Mouse (Mus musculus) layer of hippocampus, postnatal 25 days (tissue): ENCODE data around the gene Rab3il1. TPM values are rescaled to one million over a fixed set of nuclear protein-coding genes. Genes with fewer than 3 reads are reported as not detected.

Experiments
- DNase-seq, 2 experiments: peaks; one replicate each; pipeline ENCODE4 v3.0.0; 2022; ENCODE audit warnings: mixed read lengths in 2 of 2, low spot score in 1 of 2; ENCODE audit errors: extremely low spot score in 1 of 2
- total RNA-seq, 2 experiments: library from RNA; stranded (reverse); gene quantifications; 2 replicates each; pipeline ENCODE4 v1.2.3; 2021

The Rab3il1 gene
- total RNA-seq, 2 experiments from 2014 or later, result 9.3 TPM

DNA sequence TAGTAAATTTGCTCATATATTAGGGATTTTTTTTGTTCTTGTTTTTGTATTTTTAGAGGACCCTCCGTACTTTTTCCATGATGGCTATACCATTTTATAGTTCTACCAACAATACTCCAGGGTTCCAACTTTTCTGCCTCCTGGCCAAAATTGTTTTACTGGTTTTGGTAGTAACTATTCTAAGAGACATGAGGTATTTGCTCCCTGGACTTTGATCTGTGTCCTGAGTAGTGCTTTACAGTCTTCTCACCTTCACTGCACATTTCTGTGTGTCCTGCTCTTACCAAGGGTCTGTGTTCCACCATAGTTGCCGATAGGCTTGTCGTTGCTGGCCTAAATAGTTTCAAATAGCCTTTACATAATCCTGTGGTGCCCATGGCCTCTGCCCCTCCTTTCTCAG, 36.9 kb downstream of the Rab3il1 start:
- DNase-seq, result no peak

DNA sequence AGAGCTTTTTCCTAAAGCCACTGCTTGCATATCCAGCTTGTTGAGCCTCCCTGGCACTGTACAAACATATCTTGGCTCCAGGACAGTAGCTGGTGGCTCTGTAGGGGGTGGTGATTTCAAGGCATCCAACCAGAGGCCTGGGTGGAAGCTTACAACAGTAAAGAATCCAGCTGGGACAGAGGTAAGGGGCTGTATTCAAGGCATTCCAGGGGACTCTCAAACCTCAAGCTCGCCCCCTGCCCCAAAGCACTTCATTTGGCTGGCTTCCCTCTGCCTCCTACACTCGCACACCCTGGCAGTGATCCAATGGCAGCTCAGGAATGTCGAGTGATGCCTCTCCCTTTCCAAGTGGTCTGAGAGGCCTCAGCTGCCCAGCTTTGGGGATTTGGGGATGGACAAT, 37.4 kb downstream of the Rab3il1 start:
- no peak for DNase-seq

DNA sequence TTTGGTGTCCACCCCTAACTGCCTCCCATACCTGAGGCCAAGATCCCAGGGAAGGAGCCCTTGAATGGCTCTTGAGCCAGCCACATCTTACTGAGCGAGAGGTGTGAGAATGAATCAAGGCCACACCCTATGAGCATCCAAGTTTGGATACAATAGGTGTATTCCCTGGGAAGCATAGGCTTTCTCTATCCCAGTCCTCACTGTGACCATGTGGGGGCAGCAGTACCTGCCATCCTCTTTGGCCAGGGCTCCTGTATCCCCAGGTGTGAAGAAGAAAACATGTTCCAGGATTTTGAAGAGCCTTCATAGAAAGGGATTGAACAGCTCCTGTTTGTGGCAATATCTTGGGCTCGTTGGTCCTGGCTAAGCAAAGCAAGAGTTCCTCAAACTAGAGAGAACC, 38.1 kb downstream of the Rab3il1 start:
- no peak for DNase-seq

DNA sequence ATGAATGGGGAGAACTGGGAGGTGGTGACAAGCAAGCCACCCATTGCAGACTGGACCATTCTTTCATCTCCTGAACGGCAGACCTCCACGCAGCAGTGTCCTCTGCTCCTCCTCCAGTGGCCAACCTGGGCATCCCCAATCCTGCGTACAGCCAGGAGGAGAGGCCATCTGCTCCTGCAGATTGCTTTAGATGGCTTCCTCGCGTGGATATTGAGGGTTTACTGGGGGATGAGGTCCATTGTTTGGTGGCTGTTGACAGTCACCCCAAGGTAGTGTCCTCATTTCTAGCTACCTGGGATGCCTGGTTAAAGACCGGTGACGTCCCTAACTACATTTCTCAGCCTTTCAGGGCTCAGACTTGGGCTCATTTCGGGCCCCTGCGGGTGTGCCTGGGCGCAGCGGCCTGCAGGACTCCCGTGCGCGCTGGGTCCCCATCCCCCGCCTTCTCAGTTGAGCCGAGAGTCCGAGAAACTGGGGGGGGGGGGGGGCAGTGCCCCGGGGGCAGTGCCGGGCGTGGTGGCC, 39.5 kb downstream of the Rab3il1 start:
- DNase-seq, result no peak

DNA sequence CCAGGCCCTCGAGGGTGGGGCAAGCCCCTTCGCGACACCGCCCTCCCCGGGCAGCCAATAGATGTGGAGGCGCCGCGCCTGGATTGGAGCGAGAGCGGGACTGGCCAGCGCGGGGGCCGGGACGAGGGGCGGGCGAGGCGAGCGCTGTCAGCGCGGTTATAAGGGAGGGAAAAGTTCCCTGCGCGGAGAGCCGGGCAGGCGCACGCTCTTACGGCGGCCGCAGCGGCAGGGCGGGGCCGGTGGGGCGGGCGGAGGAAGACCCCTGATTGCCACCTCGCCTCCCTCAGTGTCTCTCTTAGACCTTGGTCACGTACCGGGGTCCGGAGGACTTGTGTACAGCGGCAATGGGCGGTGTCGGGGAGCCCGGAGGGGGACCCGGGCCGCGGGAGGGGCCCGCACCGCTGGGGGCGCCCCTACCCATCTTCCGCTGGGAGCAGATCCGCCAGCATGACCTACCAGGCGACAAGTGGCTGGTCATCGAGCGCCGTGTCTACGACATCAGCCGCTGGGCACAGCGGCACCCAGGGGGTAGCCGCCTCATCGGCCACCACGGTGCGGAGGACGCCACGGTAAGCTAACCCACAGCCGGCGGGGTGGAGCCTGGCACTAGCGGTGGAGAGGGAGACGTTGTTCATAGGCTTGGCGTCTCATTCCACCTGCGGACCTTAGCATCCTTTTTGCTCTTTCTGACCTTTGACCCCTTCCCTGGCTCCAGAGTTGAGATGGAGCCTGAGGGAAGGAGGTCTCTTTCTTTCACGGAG, 40.1 kb downstream of the Rab3il1 start, which contains the start of gene Fads3:
Fads3 (plus strand) TSS at position 182 of the 761 bp plus-strand sequence.
- peak; percentile 57 to 67 for DNase-seq

DNA sequence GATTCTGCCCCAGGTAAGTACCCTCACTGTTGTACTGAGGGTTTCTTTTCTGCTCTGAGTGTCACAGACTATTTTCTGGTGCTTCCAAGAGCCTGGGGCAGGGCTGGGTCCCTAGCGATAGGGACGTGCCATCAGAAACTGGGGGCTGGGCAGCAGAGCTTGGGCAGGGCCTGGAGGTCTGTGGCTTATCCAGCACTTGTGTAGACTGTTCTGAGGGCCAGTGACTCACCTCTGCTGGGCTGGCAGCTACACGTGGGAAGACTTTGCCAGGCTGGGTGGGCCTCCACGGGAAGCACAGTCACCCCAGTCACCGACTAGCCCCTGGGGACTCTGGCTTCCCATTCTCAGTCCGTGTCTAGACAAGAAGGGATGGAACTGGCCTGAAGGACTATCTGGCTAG, 40.8 kb downstream of the Rab3il1 start:
- DNase-seq, result no peak

DNA sequence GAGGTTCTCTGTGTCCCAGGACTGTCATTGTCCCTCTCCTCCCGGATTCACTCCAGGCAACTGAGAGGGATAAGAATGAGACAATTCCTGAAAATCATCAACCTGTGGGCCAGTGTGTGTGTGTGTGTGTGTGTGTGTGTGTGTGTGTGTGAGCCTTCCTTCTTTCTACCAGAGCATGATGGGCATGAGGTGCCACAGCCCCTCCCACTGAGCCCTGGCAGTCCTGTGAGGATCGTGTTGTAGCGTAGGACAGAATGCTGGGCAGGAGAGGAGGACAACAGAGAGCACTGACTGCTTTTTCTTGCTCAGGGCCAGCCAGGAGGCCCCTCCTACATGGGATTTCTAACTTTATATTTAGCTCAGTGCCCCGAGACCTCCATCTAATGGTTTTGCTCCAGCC, 41.3 kb downstream of the Rab3il1 start:
- DNase-seq, result no peak

DNA sequence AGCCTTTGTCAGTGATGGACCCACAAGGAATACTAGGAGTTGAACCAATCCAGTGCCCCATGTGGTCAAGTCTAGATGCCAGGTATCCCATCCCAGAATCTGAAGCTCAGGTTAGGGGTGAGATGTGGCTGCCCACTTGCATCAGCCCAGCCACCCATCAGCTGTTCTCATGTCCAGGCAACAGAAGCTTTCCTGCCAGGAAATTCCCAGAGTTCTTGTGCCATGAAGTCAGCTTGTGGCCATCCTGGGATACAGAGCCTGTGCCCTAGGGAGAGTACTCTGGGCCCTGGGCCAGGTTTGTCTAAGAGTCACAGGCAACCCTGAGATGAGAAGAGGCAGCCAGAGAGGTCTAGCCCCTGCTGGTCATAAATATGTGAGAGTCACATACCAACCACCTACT, 42.2 kb downstream of the Rab3il1 start:
- no peak for DNase-seq

DNA sequence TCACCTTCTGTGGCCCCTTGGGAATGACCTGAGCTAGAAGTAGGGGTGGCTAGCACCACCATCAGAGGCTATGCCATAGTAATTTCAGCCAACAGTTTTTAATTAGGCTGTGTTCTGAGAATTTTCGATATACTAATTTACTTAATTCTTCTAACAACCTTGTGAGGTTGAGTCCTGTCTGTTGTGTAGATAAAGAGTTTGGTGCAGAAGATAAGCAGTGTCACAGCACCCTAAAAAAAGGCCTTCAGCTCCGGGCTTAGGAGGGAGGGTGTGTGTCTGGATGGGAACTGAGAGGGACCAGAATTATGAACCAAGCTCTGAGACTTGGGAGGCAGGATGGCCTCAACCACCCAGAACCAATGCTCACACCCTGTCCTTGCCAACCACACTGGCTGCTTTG, 44.2 kb downstream of the Rab3il1 start:
- DNase-seq, result no peak

DNA sequence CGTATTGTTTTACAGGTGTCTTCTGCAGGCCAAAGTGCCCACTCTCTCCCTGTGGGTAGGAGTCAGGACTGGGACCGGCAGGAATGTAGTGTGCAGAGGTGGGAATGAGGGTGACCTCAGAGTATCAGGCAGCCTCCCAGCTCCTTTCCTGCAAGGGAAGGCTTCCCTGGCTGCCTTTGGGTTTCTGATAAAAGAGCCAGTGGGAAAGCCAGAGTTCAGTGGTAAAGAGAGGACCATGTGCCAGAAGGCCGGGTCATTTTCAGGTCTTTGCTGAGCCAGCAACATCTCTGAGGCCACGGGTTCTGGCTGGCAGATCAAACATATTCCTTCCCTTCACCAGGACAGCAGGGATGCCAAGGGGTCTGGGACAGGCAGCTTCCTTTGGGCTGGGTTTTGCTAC, 44.9 kb downstream of the Rab3il1 start:
- no peak for DNase-seq

DNA sequence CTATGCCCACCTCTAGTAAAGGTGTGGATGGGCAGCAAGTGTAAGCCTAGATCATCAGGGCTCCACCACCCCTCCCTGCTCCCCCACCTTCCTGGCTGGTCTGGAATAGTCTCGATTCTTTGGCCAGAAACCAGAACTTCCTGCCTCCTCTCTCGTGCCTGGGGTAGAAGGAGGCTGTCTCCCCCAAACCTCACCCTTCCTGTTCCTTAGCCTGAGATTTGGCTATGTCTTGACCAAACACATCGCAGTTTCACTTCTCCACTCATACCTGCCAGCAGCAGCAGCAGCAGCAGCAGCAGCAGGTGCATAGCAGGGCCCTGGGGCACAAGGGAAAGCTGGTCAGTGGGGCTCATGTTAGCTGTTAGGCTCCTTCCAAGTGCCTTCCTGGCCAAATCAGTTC, 45.5 kb downstream of the Rab3il1 start:
- no peak for DNase-seq

DNA sequence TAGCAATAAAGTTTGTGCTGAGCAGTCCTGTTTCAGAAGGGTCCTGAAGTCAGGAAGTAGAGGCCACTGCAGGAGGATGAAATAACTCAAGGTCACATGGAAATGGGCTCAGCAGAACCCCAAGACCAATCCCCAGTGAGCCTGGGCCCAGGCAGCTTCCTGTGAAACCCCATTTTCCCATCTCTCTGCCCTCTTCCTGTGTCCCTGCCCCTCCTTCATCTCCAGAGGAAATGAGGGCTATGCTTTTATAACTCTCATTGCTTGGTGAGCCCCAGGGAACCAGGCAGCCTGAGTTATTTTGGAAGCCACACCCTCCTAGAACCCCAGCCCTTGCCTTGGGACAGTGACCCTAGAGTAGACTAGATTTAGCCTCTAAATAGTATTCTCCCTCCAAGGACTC, 48.1 kb downstream of the Rab3il1 start:
- no peak for DNase-seq

DNA sequence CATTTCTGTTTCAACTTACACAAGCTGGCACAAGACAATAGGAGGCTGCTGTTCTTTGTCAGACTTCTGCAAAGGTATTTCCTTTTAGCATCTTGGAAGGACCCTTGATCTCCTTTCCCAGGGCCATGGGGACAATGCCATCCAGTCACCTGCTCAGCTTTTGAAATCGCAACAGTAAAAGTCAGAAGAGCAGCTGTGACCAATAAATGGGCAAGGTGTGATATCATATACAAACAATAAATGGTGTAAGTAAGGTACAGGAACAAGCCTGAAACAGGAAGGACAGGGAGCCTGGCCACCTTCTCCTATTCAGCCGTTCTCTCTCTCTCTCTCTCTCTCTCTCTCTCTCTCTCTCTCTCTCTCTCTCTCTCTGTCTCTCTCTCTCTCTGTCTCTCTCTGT, 49.0 kb downstream of the Rab3il1 start:
- no peak for DNase-seq

DNA sequence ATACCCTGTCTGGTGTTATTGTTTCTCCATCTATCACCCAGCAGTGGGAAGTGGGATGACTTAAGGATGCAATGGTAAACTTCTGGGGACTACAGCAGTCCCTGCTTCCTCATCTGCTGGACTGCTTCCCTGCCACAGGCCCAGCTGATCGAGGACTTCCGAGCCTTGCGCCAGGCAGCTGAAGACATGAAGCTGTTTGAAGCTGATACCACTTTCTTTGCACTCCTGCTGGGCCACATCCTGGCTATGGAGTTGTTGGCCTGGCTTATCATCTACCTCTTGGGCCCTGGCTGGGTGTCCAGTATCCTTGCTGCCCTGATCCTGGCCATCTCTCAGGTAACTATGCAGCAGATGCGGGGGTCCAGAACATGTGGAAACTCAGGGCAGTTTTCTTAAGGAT, 51.2 kb downstream of the Rab3il1 start:
- no peak for DNase-seq

DNA sequence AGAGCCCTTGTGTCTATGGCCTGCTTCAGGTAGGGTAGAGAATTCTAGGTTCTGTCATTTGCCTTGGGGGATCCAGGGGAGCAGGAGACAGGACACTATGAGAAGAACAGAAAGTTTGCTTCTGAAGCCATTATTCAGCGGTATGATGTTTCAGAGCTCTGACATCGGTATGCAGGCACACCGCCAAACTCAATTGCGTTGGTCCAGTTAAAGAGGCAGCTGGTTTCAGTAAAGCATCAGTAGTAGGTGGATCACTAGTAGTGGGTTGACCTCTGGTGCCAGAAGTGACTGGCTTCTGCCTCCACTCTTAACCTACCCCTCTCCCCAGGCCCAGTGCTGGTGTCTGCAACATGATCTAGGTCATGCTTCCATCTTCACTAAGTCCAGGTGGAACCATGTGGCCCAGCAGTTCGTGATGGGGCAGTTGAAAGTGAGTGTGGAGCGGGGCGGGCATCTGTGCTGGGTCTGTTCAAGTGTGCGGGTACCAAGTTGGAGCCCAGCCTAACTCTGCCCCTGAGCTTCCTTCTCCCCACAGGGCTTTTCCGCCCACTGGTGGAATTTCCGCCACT, 52.3 kb downstream of the Rab3il1 start:
- no peak for DNase-seq

DNA sequence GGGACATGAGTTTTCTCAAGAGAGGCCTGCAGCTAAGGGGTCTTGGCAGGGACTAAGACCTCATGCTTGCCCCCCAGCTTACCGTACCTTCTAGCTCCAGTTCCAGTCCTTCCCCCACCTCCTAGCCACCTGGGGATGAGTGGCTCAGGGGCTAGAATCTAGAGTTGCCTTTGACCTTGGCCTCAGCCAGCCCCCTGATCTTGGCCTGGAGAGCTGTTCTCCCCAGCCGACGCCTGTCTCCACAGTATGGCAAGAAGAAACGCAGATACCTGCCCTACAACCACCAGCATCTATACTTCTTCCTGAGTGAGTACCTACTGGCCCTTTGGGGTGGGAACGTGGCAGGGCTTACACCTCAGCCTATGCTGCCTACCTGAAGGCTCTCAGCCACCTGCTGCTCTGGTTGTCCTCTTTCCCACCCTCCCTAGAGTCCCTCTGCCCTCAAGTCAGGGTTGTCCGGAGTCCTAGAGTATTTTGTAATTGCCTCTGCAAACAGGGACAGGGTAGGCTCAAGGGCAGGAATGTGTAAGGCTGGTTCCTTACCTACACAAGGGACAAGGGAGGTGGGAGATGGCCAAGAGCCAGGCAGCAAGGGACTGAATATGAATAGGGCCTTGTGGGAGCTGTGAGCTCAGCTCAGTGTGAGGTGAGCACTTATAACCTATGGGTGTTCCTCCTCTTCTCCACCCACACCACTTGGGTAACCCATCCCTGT, 53.0 kb downstream of the Rab3il1 start:
- no peak for DNase-seq

DNA sequence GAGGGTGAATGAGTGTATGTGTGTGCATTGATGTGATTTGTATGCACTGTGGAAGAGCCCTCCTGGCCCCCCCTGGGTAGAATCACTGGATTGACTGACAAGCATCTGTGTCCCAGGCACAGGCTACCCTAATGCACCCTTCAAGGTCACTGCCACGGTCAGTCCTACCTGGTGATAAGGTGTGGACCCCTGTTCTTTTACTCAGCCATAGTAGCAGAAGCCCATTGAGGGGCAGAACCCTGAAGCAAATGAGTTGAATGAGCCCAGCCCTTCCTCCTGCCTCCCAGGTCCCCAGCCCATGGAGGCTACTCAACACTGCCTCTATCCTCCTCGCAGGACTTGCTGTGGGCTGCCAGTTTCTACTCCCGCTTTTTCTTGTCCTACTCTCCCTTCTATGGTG, 53.8 kb downstream of the Rab3il1 start:
- DNase-seq, result no peak

DNA sequence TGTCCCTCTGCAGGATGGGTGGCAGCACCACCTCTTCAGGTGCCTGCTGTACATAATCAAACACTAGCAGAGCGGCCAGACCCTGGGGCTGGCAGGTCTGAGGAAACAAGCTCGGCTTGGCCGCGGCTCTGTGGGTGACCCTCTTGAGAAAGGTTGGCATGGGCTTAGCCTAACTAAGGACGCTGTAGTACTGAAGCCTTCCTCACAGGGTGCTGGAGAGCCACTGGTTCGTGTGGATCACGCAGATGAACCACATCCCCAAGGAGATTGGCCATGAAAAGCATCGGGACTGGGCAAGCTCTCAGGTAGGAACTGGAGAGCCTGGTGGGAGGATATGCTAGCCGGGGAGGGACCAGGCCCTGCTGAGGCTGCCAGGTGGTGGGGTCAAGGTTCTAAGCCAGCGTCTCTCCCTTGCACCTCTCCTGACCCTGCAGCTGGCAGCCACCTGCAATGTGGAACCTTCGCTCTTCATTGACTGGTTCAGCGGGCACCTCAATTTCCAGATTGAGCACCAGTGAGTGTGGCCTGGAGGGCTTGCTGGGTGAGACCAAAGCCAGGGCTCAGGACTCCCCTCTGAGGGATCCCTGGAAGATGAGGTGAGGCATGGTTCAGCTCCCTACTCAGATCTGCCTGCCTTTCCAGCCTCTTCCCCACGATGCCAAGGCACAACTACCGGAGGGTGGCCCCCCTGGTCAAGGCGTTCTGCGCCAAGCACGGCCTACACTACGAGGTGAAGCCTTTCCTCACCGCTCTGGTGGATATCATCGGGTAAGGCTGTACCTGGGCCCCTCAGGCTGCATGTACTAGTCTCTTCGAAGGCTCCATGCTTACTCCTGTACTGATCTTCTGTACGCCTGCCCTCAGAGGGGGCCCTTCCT, 54.6 kb downstream of the Rab3il1 start:
- no peak for DNase-seq

DNA sequence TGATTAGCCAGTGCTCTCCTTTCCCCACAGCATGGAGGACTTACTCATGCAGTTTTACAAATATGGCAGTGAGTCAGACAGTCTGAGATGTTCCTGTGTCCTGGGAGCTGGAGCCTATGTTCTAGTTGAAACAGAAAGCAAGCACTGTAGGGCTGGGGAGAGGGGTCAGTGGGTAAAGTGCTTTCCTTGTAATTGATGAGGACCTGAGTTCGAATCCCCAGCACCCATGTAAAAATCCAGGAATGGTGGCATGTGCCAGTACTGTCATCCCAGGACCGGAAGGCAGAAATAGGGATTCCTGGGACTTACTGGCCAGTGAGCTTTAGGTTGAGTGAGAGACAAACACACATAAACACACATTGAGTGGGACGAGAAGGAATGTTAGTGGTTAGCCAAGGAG, 55.2 kb downstream of the Rab3il1 start:
- no peak for DNase-seq

DNA sequence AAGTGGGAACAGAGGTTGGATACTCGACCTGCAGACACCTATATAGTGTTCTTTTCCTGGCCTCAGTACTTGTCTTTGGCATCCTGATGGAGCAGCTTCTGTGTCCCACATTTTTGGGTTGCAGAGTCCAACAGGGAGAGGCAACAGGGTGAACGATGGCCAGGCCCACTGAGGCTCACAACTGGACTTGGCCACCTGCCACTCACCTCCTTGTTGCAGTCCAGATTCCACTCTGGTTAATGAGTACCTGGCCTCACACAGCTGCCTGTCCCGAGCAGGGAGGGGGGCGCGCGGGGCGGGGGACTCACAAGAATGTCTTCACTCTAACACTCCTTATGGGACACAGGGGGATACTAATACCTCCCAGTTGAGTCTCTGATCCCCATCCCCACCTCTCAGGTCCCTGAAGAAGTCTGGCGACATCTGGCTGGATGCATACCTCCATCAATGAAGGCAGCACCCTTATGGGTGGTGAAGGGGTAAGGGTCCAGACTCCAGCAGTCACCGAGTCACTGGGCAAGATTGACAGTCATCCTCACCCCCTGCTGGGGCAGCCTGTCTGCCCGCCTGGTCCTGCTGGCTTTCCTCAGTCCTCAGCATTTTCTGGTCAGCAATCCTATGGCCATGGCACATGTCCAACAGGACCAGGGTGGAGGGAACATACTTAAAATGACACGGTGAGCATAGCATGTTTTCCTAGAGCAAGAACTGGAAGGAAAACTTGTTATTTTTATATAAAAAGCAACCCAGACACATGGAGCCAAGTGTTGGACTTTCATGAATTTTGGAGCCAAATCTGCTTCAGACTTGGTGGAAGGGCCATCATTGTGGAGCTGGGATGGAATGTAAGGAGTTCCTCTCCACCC, 56.2 kb downstream of the Rab3il1 start:
- DNase-seq, result no peak
